Mouse (Mus musculus): ENCODE data around the gene Gse1.

DNA sequence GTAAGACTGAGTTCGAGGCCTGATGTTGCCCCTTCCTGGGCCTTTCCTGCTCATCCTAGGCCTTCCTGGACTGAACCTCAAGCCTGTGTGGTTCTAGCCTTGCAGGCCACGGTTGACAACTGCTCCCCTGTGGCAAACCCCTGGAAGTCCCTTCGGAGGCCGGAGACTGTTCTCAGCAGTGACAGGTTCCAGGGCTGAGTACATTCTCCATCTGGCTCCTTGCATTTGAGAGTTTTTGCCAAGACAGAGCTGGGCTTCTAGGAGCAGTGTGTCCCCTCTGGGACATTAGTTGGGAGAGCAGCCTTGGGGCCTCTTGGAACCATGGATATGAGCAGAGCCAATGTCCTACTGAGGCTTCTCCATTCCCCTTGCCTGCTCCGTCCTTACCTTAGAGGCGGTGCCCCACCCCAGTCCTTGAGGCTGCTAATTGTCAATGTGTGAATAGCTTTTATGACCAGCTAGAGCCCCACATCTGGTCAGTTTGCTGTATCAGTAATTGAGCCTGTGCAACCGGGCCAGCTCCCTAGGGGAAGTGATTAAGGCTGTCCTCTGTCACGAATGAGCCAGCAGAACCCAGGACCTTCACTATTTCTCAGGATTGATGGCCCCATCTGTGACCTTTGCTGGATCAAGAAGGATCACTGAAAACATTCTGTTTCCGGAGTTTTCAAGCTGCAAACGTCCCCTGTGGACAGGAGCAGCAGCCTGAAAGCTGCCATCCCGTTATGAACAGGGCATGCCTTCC lies 289.6 kb downstream of the Gse1 start:
- no peak for TF ChIP-seq TAL1 (IDR thresholded peaks at IDR 0.05; ENCODE audit: low read length)
- no peak for TF ChIP-seq GATA1 (IDR thresholded peaks at IDR 0.05; ENCODE audit: low read length)
